Mouse (Mus musculus): ENCODE results near the gene Etnk1.
A peak's percentile ranks its signal among the peaks of the same experiment; 100 is the strongest.

Gene Etnk1

GRCm38 (mm10) chr6:143219347-143219746, 52.3 kb downstream of the Etnk1 start:
- peak; percentile 50 for DNase-seq (ENCODE audit: low spot score)

DNA sequence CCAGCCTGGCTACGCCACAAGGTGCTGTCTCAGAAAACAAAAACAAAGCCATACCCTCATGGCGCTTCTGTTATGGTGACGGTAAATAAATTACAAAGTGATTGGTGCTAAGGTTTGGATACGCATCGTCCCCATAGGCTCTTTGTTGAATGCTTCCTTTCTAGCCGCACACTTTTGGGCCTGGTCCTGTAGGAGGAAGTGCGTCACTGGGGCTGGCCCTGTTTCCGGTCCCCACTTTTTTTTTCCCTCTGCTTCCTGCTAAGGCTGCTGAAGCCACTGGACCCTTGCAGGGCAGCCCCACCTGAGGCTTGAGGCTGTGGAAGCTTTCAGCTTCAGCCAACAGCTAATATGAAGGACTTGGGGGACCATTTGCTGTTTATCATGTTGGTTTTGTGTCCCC, 54.2 kb downstream of the Etnk1 start:
- no peak for DNase-seq (ENCODE audit: low spot score)

GRCm38 (mm10) chr6:143224057-143224456, 57.0 kb downstream of the Etnk1 start:
- no peak for DNase-seq (ENCODE audit: low spot score)

- DNase-seq (ENCODE audit: low spot score), result no peak
Measured at GRCm38 (mm10) chr6:143224885-143225284, 57.9 kb downstream of the Etnk1 start.

GRCm38 (mm10) chr6:143228696-143229095, 61.7 kb downstream of the Etnk1 start:
- no peak for DNase-seq (ENCODE audit: low spot score)

- DNase-seq (ENCODE audit: low spot score), result no peak
Measured at GRCm38 (mm10) chr6:143229906-143230305, 62.9 kb downstream of the Etnk1 start.

DNA sequence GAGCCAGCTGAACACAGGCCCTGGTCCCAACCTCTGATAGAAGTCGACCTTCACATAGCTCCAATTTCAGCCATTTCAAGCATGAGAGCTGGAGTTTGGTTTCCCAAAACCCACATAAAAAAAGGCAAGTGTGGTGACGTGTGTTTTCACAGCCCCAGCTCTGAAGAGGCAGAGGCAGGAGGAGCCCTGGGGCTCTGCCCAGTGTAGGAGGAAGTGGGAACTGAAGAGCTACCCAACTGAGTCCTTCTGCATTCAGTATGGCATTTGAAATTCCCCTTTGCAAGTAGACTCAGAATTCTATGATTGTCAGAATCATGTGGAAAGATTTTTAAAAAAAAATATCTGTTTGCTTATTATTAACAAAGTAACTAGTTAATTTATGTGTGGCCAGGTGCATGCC, 63.9 kb downstream of the Etnk1 start:
- DNase-seq (ENCODE audit: low spot score), result no peak

- no peak for DNase-seq (ENCODE audit: low spot score)
Measured at GRCm38 (mm10) chr6:143232718-143233117, 65.7 kb downstream of the Etnk1 start.

GRCm38 (mm10) chr6:143234868-143235267, 67.8 kb downstream of the Etnk1 start:
- no peak for DNase-seq (ENCODE audit: low spot score)

- no peak for DNase-seq (ENCODE audit: low spot score)
Measured at GRCm38 (mm10) chr6:143239362-143240074, 72.5 kb downstream of the Etnk1 start.

DNA sequence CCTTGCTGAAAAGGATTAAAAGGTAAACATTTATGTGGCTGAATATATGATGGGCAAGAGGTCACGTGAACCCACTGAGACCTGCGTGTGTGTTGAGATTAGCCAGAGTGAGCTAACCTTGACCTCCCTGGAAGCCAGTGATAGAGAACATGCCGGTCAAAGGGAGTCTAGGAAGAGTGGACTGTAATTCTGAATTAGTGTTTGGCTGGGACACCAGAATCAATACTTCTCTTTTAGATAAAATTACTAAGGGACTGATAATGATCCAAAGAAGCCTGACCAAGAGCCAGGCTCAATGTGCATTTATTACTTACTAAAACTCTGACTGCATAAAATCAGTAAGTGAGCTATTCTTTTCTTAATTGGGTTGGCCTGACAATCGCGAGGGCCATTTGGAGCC, 76.2 kb downstream of the Etnk1 start:
- no peak for DNase-seq (ENCODE audit: low spot score)

GRCm38 (mm10) chr6:143257921-143258320, 90.9 kb downstream of the Etnk1 start:
- no peak for DNase-seq (ENCODE audit: low spot score)

GRCm38 (mm10) chr6:143259169-143259629, 92.2 kb downstream of the Etnk1 start:
- no peak for DNase-seq (ENCODE audit: low spot score)

GRCm38 (mm10) chr6:143259870-143260559, 93.0 kb downstream of the Etnk1 start:
- no peak for DNase-seq (ENCODE audit: low spot score)

- DNase-seq (ENCODE audit: low spot score), result no peak
Measured at GRCm38 (mm10) chr6:143260560-143261288, 93.7 kb downstream of the Etnk1 start.

DNA sequence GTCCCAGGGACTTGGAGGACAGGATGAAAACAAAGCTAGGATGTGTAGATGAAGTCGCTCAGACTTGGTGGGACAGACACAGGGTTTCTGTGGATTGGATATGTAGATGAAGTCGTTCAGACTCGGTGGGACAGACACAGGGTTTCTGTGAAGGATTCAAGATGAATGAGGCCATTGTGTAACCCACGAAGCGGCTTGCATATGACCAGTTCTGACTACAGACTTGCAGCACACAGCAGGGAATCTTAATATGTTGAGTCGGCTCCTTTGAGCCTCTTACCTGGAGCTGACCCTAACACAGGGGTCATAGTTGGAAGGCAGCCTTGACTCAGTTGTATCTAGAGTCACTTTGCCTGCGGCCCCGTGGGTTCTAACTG, 94.3 kb downstream of the Etnk1 start:
- DNase-seq (ENCODE audit: low spot score), result no peak

- DNase-seq (ENCODE audit: low spot score), result no peak
Measured at GRCm38 (mm10) chr6:143265482-143265881, 98.5 kb downstream of the Etnk1 start.

DNA sequence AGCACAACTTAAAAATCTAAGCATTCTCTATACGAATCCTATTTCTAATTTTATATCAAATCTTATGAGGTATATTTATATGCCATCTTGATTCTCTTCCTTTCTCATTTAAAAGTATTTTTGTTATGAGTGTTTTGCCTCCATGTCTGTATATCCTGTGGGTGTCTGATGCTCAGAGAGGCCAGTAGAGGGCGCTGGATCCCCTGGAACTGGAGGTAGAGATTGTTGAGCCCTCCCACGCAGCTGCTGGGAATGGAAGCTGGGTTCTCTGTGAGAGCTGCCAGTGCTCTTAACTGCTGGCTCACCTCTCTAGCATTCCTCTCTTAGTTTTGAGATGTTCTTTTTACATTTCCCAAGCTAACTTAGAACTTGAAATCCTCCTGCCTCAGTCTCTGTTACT, 112.2 kb downstream of the Etnk1 start:
- DNase-seq (ENCODE audit: low spot score), result no peak

All from yolk sac, embryonic 10.5 days (tissue).